Mouse (Mus musculus) embryonic facial prominence, embryonic 14.5 days (tissue): ENCODE measurements at regions not wholly inside any gene's neighbourhood (a gene's known extent, or its start where the extent isn't known, plus 50 kb on each side); places are given as distances from the start of the nearest gene placed in this dataset.

Experiments used
- ATAC-seq: fragments of 200-750 bp; cut with Nextera tagmentation; 2 replicates; pipeline ENCODE4 v1.8.0; 2017; ENCODE audit warnings: low read depth, moderate number of reproducible peaks, moderate TSS enrichment
- DNase-seq: peaks from one replicate; pipeline ENCODE4 v3.0.0-alpha.2; 2015; ENCODE audit warnings: low spot score
- H3K27ac ChIP-seq: fragments of 300-500 bp; sonication (generic); replicated peaks from 2 replicates; pipeline ENCODE4 v1.5.1; 2014; ENCODE audit warnings: low read depth, mild to moderate bottlenecking, low read length, moderate library complexity
- H3K27me3 ChIP-seq: fragments of 300-500 bp; sonication (generic); replicated peaks from 2 replicates; pipeline ENCODE4 v1.6.1; 2014; ENCODE audit warnings: low read length; ENCODE audit not compliant: control insufficient read depth, insufficient read depth
- H3K36me3 ChIP-seq: fragments of 300-500 bp; sonication (generic); 2 replicates; pipeline ENCODE4 v1.6.1; 2014; ENCODE audit warnings: low read length, mixed read lengths; ENCODE audit not compliant: control insufficient read depth, insufficient read depth
- H3K4me1 ChIP-seq: fragments of 300-500 bp; sonication (generic); 2 replicates; pipeline ENCODE4 v1.6.1; 2014; ENCODE audit warnings: antibody characterized with exemption, low read length; ENCODE audit not compliant: control insufficient read depth, insufficient read depth
- H3K4me2 ChIP-seq: fragments of 300-500 bp; sonication (generic); 2 replicates; pipeline ENCODE4 v1.6.1; 2014; ENCODE audit warnings: low read depth, mild to moderate bottlenecking, low read length, moderate library complexity, mixed read lengths
- H3K4me3 ChIP-seq: fragments of 300-500 bp; sonication (generic); 2 replicates; pipeline ENCODE4 v1.5.1; 2014; ENCODE audit warnings: low read depth, mild to moderate bottlenecking, low read length
- H3K9ac ChIP-seq: fragments of 300-500 bp; sonication (generic); 2 replicates; pipeline ENCODE4 v1.6.1; 2014; ENCODE audit warnings: low read depth, mild to moderate bottlenecking, low read length, moderate library complexity, mixed read lengths
- H3K9me3 ChIP-seq: fragments of 300-500 bp; sonication (generic); 2 replicates; pipeline ENCODE4 v1.6.1; 2016; ENCODE audit warnings: low read length; ENCODE audit not compliant: control insufficient read depth
- WGBS: fragments of 180-500 bp; shearing (Covaris S2); extraction: QIAGEN DNeasy Blood & Tissue Kit; methylation state at CpG from one replicate; pipeline ENCODE4 v1.1.7; 2014; 5-methylcytosine and 5-hydroxymethylcytosine counted together

- H3K36me3 ChIP-seq: no peaks in the 10 kb centered on the region
- no peak overlapping the region for H3K9ac ChIP-seq
- ATAC-seq (0 out of 2 replicates have a peak, but pooled peaks have one; percentile 53), DNase-seq (peak; percentile 34)
- H3K27ac ChIP-seq: no peak overlapping the region
- H3K4me3 ChIP-seq: no peak overlapping the region
- H3K9me3 ChIP-seq: no peaks in the 10 kb centered on the region
- H3K27me3 ChIP-seq: no peaks in the 10 kb centered on the region
- no peaks in the 10 kb centered on the region for H3K4me1 ChIP-seq
- no peak overlapping the region for H3K4me2 ChIP-seq
Observed at GRCm38 (mm10) chr4:34275372-34275771, 225.4 kb upstream of the Spaca1 start.

- H3K27me3 ChIP-seq: no peaks in the 10 kb centered on the region
- no peak overlapping the region for H3K4me3 ChIP-seq
- no peak for ATAC-seq
- H3K27ac ChIP-seq: no peak overlapping the region
- no peak overlapping the region for H3K9ac ChIP-seq
- no peaks in the 10 kb centered on the region for H3K36me3 ChIP-seq
- H3K9me3 ChIP-seq: no peaks in the 10 kb centered on the region
- whole genome bisulfite sequencing: 32% methylated on average over 4 of the region's 4 CpGs
- H3K4me1 ChIP-seq: no peaks in the 10 kb centered on the region
- peak; percentile 44 for DNase-seq
- H3K4me2 ChIP-seq: no peak overlapping the region
Observed at GRCm38 (mm10) chr4:34302504-34303108, 248.1 kb upstream of the Akirin2 start.

GRCm38 (mm10) chr4:34308921-34309563, 241.7 kb upstream of the Akirin2 start:
- Histone ChIP-seq H3K4me3 (no peak overlapping the region), H3K27me3 (no peaks in the 10 kb centered on the region), H3K9ac (no peak overlapping the region), H3K27ac (no peak overlapping the region), H3K9me3 (no peaks in the 10 kb centered on the region), H3K4me2 (no peak overlapping the region), H3K36me3 (no peaks in the 10 kb centered on the region), H3K4me1 (no peaks in the 10 kb centered on the region)
- ATAC-seq (peak; percentile 33; the same call in 1 of the 2 replicates), DNase-seq (peak; percentile 31)
- 68% methylated on average over 8 of the region's 8 CpGs for WGBS

GRCm38 (mm10) chr4:34310061-34310642, 240.6 kb upstream of the Akirin2 start:
- 55% methylated on average over 5 of the region's 5 CpGs for WGBS
- DNase-seq (no peak), ATAC-seq (no peak)
- Histone ChIP-seq H3K4me3 (no peak overlapping the region), H3K9ac (no peak overlapping the region), H3K27ac (no peak overlapping the region), H3K4me1 (no peaks in the 10 kb centered on the region), H3K27me3 (no peaks in the 10 kb centered on the region), H3K4me2 (no peak overlapping the region), H3K9me3 (no peaks in the 10 kb centered on the region), H3K36me3 (no peaks in the 10 kb centered on the region)

- H3K36me3 ChIP-seq: no peaks in the 10 kb centered on the region
- H3K4me3 ChIP-seq: no peak overlapping the region
- peak; percentile 78 for DNase-seq
- H3K4me2 ChIP-seq: peak overlapping the region; percentile 9; the same call in 1 of the 2 replicates
- H3K9me3 ChIP-seq: no peaks in the 10 kb centered on the region
- peaks cover 13% of the 10 kb centered on the region; the same call in 1 of the 2 replicates for H3K4me1 ChIP-seq
- no peak overlapping the region for H3K9ac ChIP-seq
- no peak; the same call in 1 of the 2 replicates for ATAC-seq
- H3K27me3 ChIP-seq: no peaks in the 10 kb centered on the region
- 19% methylated on average over 5 of the region's 5 CpGs for WGBS
- H3K27ac ChIP-seq: peak overlapping the region; percentile 48
Observed at GRCm38 (mm10) chr4:34315848-34316247, 234.9 kb upstream of the Akirin2 start.

- DNase-seq (no peak), ATAC-seq (no peak)
- H3K9me3 ChIP-seq: no peaks in the 10 kb centered on the region
- H3K27me3 ChIP-seq: no peaks in the 10 kb centered on the region
- H3K4me2 ChIP-seq: no peak overlapping the region
- no peaks in the 10 kb centered on the region for H3K36me3 ChIP-seq
- no peak overlapping the region for H3K27ac ChIP-seq
- H3K9ac ChIP-seq: no peak overlapping the region
- no peak overlapping the region for H3K4me3 ChIP-seq
- H3K4me1 ChIP-seq: 0 out of 2 replicates have a peak, but pooled peaks cover 2% of the 10 kb centered on the region
- 67% methylated on average over 3 of the region's 3 CpGs for WGBS
Observed at GRCm38 (mm10) chr4:34322841-34323240, 227.9 kb upstream of the Akirin2 start.

GRCm38 (mm10) chr4:34328151-34328785, 222.5 kb upstream of the Akirin2 start:
- ATAC-seq (peak; percentile 37; the same call in 1 of the 2 replicates), DNase-seq (no peak)
- Histone ChIP-seq H3K27ac (no peak overlapping the region), H3K9me3 (no peaks in the 10 kb centered on the region), H3K9ac (no peak overlapping the region), H3K36me3 (no peaks in the 10 kb centered on the region), H3K27me3 (no peaks in the 10 kb centered on the region), H3K4me3 (0 out of 2 replicates have a peak overlapping the region, but pooled peaks have one; percentile 1), H3K4me1 (0 out of 2 replicates have a peak, but pooled peaks cover 4% of the 10 kb centered on the region), H3K4me2 (peak overlapping the region; percentile 42)
- 52% methylated on average over 19 of the region's 19 CpGs for WGBS

- H3K4me1 ChIP-seq: peaks cover 9% of the 10 kb centered on the region; the same call in 1 of the 2 replicates
- 43% methylated on average over 14 of the region's 14 CpGs for WGBS
- H3K4me3 ChIP-seq: no peak overlapping the region
- H3K4me2 ChIP-seq: peak overlapping the region; percentile 24; the same call in 1 of the 2 replicates
- H3K9ac ChIP-seq: 0 out of 2 replicates have a peak overlapping the region, but pooled peaks have one; percentile 14
- ATAC-seq: peak; percentile 71
- peak; percentile 70 for DNase-seq
- H3K36me3 ChIP-seq: no peaks in the 10 kb centered on the region
- no peaks in the 10 kb centered on the region for H3K27me3 ChIP-seq
- H3K9me3 ChIP-seq: no peaks in the 10 kb centered on the region
- no peak overlapping the region; the same call in 1 of the 2 replicates for H3K27ac ChIP-seq
Observed at GRCm38 (mm10) chr4:34336971-34337797, 213.6 kb upstream of the Akirin2 start.
